ENCODE assay signal across 14 mouse cellular contexts in the genomic region with DNA sequence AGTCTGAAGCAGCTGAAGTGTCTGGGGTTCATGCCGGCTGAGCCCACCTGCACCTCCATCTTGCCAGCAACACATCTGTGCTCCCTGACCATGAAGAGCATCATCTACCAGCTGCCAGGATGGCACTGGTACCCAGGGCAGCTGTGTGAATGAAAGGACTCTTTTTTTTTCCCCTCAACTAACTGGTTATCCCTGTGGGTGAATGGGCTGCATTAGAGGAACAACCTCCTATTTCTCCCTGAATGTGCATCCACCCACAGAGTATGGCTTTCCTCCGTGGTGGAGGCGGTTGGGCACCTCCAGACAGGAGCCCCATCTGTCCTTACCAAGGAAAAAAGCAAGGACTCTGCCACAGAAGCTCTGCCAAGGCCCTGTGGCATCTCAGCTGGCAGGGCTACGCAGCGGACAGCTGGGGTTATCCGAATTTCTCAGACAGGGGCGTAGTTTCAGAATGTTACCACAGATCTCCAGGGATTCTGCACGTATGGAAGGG.
DNase-seq lines count a peak whose midpoint lies in the region; ATAC-seq lines count a peak whose summit lies in the region.
"Had no signal": no experiment of that assay in that cellular context is flagged by ENCODE, and none has a peak within 500 bp of the region (broad histone marks: within the 10 kb centered on the region; RNA-seq: fewer than 3 reads in every experiment).

No protein-coding gene starts in this region.

- ATAC-seq in frontal cortex, adult (ENCODE audit: low TSS enrichment): peak; percentile 84
- ATAC-seq: intestine, embryonic 16.5 days had no signal

- DNase-seq in frontal cortex, postnatal 25 days (ENCODE audit: low spot score in 2 of 2): no peak
- peak; percentile 44 to 53 for DNase-seq in right cerebral cortex, adult 2 months (ENCODE audit: low spot score in 2 of 2)
- DNase-seq in right cerebral cortex, postnatal 4 days: no peak
- DNase-seq in layer of hippocampus, postnatal 14 days (ENCODE audit: low spot score in 2 of 2): peak; percentile 46 to 63
- DNase-seq in kidney, adult 8-10 months: no peak
- no peak for DNase-seq in adrenal gland, adult 8-10 months
- no peak for DNase-seq in heart, adult 8-10 months (ENCODE audit: low spot score)
- DNase-seq: adrenal gland, postnatal 10 days; heart, adult 18-20 months; heart, postnatal 14 days; kidney, postnatal 10 days; lung, postnatal 10 days had no signal

Comparison
In these comparisons a context has a peak if more than half of its experiments do, and no peak if none do; other contexts are left out.
1. DNase-seq: peak in right cerebral cortex, adult 2 months (2 of 2) and layer of hippocampus, postnatal 14 days (2 of 2); none in frontal cortex, postnatal 25 days (0 of 2), right cerebral cortex, postnatal 4 days (single experiment), kidney, adult 8-10 months (0 of 2), adrenal gland, adult 8-10 months (single experiment) and heart, adult 8-10 months (single experiment).